Mouse (Mus musculus) embryonic fibroblast, embryonic 13.5 days (primary cell): ENCODE data around the gene Tcf20. TPM values are rescaled to one million over a fixed set of nuclear protein-coding genes. Genes with fewer than 3 reads are reported as not detected.

Experiments used
- H3K27ac ChIP-seq: 2 replicates; pipeline ENCODE4 v1.5.1; 2012; ENCODE audit warnings: low read length, control low read depth, inconsistent platforms; ENCODE audit not compliant: insufficient read depth
- H3K4me1 ChIP-seq: 2 replicates; pipeline ENCODE4 v1.6.1; 2011; ENCODE audit warnings: low read length; ENCODE audit not compliant: control insufficient read depth, insufficient read depth
- H3K4me3 ChIP-seq: 2 replicates; pipeline ENCODE4 v1.5.1; 2011; ENCODE audit warnings: mild to moderate bottlenecking, control low read depth, low read length; ENCODE audit not compliant: insufficient read depth
- CTCF ChIP-seq: IDR thresholded peaks from 2 replicates; pipeline ENCODE4 v1.5.1; 2011; ENCODE audit warnings: mild to moderate bottlenecking, control low read depth, low read length, moderate library complexity, borderline replicate concordance; ENCODE audit not compliant: insufficient read depth
- POLR2A ChIP-seq: IDR thresholded peaks from 2 replicates; pipeline ENCODE4 v1.6.1; 2011; ENCODE audit warnings: low read depth, mild to moderate bottlenecking, control low read depth, low read length, moderate library complexity
- polyA plus RNA-seq: library from polyadenylated mRNA; stranded (reverse); fragments of >200 nt; gene quantifications from 2 replicates; pipeline ENCODE4 v1.2.4, GENCODE M21; 2011; ENCODE audit warnings: low read depth; ENCODE audit not compliant: missing spikeins, insufficient read length

The Tcf20 gene
- polyA plus RNA-seq, 1 experiment = 56.9 TPM

DNA sequence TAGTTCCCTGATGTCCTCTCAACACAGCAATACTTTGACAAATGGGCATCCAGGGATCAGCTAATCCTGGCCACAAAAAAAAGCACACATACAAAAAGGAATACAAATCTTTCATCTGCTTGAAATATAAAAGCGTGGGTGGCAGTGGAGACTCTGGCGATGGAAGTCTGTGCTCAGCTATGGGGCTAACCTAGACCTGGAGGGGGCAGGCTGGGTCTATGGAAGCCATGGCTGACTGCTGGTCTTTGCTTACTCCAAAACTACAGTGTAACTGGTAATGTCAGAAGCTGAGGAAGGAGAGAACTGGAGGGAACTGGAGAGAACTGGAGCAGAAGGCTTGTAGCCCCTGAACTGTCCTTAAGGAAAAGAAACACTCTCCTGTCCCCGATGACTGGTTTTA lies 69.7 kb downstream of the Tcf20 start:
- no peak overlapping the region for H3K4me3 ChIP-seq
- TF ChIP-seq POLR2A = no peak
- 0 out of 2 replicates have a peak, but pooled peaks have one; percentile 37 for TF ChIP-seq CTCF
- H3K4me1 ChIP-seq = no peaks in the 10 kb centered on the region
- H3K27ac ChIP-seq = no peak overlapping the region

DNA sequence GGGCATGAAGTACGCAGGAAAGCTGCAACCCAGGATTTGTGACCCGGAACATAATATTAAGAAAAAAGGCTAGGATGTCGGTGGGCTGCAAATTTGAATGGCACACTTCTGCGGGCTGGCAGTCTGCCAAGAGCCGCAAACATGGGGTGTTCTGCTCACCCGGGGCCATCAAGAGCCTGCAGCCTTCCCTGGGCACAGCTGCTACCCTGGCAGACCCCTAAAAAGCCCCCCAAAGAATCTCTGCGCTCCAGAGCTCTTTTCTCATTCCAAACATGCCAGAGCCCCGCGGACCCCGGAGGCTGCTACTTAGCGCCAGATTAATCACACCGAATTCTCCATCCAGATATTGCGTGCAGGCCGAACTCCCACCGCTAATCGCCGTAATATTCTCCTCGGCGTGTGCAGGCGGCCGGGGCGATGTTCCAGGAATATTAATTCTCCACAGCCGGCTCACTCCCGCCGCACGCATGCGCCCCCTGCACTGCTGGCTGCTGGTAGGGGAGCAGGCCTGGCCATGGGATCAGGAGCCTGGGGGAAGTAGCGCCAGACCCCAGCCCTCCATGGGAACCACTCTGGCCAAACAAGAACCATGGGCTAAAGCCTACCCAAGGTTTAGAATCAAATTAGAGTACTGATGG lies 70.3 kb downstream of the Tcf20 start:
- Histone ChIP-seq H3K4me3 (no peak overlapping the region), H3K27ac (no peak overlapping the region), H3K4me1 (no peaks in the 10 kb centered on the region)
- TF ChIP-seq POLR2A = no peak
- TF ChIP-seq CTCF = no peak

DNA sequence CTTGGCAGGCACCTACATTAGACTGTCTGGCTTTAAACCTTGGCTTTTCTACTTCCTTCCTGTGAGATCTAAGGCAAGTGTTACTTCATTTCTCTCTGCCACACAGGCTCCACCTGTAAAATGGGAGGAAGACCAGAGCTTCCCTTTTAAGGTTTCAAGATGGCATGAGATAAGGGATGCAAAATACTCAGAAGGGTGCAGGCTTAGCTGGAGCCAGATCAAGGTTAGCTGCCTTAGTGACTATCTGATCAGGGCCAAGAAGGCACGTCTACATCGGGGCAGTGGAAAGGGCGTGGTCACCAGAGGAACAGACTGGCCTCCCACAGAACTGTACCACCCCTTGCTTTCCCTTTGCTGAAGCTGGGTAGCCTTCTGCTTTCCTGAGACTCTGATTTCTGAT lies 73.2 kb downstream of the Tcf20 start:
- Histone ChIP-seq H3K4me1 (no peaks in the 10 kb centered on the region), H3K27ac (no peak overlapping the region), H3K4me3 (no peak overlapping the region)
- TF ChIP-seq POLR2A (no peak), CTCF (no peak)

DNA sequence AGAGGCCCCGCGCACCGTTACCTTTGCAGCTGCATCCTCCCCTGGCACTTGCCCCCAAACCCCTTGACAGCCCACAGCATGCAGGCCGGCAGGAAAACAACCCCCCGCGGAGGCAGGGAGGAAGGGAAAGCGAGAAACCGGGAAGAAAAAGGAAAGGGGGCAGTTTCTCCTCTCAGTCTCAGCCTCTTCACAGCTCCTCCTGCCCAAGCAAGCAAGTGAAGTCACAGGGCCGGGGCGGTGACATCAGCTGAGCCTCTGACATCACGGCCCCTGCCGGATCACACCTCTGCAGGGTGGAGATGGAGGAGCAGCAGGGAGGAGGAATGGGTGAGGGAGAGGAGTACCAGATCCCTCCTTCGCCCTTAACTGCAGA lies 75.7 kb downstream of the Tcf20 start:
- no peaks in the 10 kb centered on the region for H3K4me1 ChIP-seq

DNA sequence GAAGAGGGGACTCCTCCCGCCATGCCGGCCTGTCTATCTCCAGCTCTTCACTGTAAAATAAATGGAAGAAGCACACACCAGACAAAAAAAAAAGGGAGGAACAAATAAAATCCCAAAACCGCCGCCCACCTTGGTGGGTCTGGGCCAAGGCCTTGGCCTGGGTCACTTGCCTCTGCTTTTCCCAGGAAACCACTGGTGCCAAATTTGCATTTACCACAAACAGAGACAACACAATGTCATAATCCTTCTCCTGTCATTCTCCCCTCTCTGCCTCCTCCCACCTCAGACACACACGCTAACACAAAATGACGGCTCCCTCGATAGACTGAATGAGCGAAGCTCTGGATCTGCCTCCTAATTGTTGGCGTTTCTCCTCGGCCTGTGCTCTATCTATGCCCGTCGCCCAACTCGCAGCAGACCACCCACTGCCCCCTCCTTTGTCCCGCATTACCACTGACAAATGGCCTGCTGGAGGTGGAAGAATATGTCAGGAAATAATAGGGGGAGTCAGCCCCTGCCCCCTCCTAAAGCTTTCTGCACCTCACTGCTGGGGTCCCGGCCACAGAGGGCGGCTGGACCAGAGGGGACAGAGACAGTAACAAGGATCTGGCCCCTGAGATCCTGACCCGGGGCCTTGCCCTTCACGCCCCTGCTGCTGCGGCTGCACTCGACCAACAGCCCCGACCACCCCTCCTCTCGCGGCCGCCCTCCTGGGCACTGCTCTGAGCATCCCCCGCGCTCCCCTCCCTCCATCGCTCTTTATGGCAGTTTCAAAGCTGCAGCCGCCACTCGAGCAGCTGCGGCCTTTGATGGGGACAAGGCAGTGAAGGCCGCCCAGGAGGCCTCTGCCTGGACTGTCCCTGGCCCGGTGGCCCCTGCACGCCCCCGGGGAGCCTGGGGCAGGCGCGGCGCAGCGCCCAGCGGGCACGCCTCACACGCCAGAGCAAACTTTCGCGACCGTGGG lies 76.4 kb downstream of the Tcf20 start:
- no peak overlapping the region for H3K27ac ChIP-seq

More for the DNA sequence above, 75.7 kb downstream of the Tcf20 start:
- TF ChIP-seq CTCF = no peak
- TF ChIP-seq POLR2A = no peak
- no peak overlapping the region for H3K4me3 ChIP-seq
- H3K27ac ChIP-seq = no peak overlapping the region

DNA sequence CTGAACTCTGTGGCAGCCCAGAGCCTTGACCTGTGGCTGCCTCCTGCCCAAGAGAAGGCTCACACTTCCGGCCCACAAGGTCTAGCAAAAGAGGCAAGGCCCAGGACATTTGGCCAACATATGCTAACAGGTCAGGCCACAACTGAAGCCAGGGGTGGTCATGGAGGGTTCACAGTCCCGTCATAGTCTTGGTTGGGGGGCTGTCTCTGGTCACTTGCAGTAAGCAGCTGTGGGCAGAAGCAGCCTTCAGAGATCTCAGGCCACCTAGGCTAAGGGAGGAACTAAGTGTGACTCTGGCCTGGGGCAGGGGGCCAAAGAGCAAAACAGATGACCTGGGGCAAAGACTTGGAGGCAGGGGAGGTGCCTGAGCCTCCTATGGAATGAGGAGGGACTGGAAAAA lies 77.1 kb downstream of the Tcf20 start:
- Histone ChIP-seq H3K27ac (no peak overlapping the region), H3K4me1 (no peaks in the 10 kb centered on the region), H3K4me3 (no peak overlapping the region)
- no peak for TF ChIP-seq CTCF
- TF ChIP-seq POLR2A = no peak

More for the DNA sequence above, 76.4 kb downstream of the Tcf20 start:
- Histone ChIP-seq H3K4me1 (no peaks in the 10 kb centered on the region), H3K4me3 (no peak overlapping the region)
- no peak for TF ChIP-seq POLR2A

DNA sequence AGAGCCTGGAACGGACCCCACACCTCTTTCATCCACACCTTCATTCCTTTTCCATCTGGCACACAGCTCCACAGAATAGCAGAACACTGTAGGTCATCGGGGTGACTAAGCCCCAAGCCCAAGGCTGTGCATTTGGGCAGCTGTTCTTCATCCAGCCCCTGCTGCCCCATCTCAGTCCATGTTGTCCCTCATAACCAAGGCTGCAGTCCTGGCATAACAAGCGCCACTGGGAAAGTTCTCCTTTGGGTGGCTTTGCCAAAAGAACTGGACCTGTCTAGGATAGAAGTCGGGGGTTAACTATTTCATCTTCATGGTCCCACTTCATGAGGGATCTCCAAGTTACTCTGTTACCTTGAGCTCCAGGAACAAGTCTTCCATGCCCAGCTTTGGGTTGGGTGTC lies 77.9 kb downstream of the Tcf20 start:
- Histone ChIP-seq H3K27ac (no peak overlapping the region), H3K4me3 (no peak overlapping the region), H3K4me1 (no peaks in the 10 kb centered on the region)
- no peak for TF ChIP-seq POLR2A
- no peak for TF ChIP-seq CTCF

DNA sequence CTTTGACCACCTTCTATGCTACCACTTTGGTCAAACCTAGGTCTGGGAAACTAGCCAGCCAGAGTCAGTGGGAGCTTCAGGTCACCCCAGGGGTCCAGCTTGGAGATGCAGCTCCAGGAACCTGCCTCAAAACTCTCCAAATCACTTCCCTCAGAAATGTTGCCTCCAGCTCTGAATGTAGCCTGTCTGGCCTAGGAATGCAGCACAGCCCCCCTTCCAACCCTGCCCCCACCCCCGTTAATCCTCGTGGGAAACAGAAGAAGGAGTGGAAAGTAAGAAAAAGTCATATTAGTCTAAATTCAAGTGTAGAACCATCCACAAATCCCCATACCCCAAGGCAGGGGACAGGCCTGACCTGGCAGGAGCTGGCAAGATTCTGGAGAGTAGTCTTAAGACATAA lies 79.2 kb downstream of the Tcf20 start:
- Histone ChIP-seq H3K27ac (no peak overlapping the region), H3K4me1 (no peaks in the 10 kb centered on the region), H3K4me3 (no peak overlapping the region)
- TF ChIP-seq POLR2A (no peak), CTCF (no peak)

DNA sequence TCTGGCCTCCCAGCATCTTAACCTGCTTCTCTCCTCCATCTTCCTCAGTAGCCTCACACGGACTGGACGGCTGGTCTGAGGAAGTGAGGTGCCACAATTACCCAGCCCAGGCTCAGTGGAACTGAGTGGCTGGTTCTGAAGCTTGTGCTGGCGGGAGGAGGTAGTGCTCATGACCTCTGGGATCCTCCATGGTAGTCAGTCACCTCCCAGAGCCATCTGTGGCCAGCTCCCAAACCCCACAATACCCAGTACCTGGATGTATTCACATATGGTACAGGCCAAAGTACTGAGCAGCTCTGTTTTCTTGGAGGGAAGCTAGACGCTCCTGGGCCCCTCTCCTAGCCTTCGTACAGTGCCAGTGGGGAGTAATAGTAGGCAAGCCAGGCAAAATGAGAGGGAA lies 80.4 kb downstream of the Tcf20 start:
- Histone ChIP-seq H3K27ac (no peak overlapping the region), H3K4me1 (no peaks in the 10 kb centered on the region), H3K4me3 (no peak overlapping the region)
- TF ChIP-seq CTCF = no peak
- TF ChIP-seq POLR2A = no peak

DNA sequence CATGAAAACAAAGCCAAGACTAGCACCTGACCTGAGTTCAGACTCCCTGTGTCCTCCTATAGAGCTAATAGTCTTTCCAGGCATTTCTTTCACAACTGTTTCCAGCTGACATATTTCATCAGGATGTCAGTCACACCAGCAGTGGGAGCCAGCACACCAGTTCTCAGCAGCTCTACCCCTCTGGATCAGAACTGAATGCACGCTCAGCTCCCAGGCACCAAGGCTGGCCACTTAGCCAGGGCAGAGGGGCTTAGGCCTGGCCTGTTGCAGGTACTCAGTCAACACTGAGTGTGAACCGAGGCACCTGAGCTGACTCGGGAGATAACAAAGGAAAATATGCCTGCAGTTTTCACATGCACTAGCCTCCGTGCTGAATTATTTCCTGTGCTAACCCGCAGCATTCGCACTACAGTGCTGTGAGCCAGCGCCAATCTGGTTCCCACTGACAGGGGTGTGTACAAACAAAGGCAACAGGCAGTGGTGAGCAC lies 81.1 kb downstream of the Tcf20 start:
- TF ChIP-seq CTCF = peak; percentile 60; the same call in 1 of the 2 replicates
- TF ChIP-seq POLR2A = no peak
- no peak overlapping the region for H3K27ac ChIP-seq
- no peak overlapping the region for H3K4me3 ChIP-seq
- peaks cover 4% of the 10 kb centered on the region for H3K4me1 ChIP-seq
